Mouse (Mus musculus): ENCODE results near the gene Rnf2. TPM values are rescaled to one million over a fixed set of nuclear protein-coding genes. Genes with fewer than 3 reads are reported as not detected.

Gene Rnf2
- polyA plus RNA-seq, 1 experiment from 2014 or later = 74.1 TPM

DNA sequence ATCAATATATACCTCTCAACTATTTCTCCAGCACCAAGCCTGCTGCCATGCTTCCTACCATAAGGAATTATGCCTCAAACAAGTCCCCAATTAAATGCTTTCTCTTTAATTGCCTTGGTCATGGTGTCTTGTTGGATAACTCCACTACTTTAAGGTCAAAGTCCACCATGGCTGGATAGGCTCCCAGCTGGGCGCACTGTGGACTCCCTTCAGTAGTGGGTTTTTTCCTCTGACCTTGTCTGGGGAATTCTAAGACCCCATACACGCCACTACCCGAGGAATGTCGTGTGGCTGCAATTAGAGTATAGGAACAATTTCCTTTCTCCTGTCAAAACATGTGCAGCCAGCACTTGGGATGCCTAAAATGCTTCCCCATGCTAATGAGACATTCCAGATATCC, 35.8 kb downstream of the Rnf2 start:
- Histone ChIP-seq H3K36me3 (ENCODE audit: control insufficient read depth, insufficient read depth, low read length) (peaks cover 18% of the 10 kb centered on the region; the same call in 1 of the 2 replicates), H3K9me3 (replicated peaks; ENCODE audit: control insufficient read depth, low read length) (no peaks in the 10 kb centered on the region), H3K4me1 (ENCODE audit: control insufficient read depth, insufficient read depth, low read length) (no peaks in the 10 kb centered on the region), H3K9ac (ENCODE audit: low read length) (no peak overlapping the region), H3K4me3 (replicated peaks; ENCODE audit: low read length) (no peak overlapping the region), H3K27me3 (ENCODE audit: control insufficient read depth, insufficient read depth, low read length) (no peaks in the 10 kb centered on the region), H3K27ac (ENCODE audit: low read length) (no peak overlapping the region), H3K4me2 (ENCODE audit: low read depth, low read length) (no peak overlapping the region)
- no peak for ATAC-seq (ENCODE audit: insufficient read depth, low FRiP score)
- WGBS = 66% methylated on average over 4 of the region's 4 CpGs

DNA sequence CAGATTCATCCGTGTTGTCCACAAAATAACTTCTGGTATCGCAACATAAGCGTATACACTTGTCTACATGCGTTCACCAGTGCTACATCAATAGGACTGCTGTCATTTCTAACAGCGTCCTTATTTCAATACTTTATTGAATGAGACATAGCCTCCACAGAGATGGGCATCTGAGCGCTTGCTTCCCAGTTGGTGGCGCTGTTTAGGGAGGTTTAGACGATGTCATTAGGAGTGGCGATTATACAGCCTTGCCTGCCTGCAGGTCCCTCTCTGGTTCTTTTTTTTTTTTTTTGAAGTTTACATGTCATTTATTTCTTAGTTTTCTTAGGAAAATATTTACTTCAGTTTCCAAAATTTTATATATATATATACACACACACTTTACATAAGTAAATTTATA, 39.5 kb downstream of the Rnf2 start:
- Histone ChIP-seq H3K4me3 (replicated peaks; ENCODE audit: low read length) (no peak overlapping the region), H3K9ac (ENCODE audit: low read length) (no peak overlapping the region), H3K36me3 (ENCODE audit: control insufficient read depth, insufficient read depth, low read length) (peaks cover 10% of the 10 kb centered on the region; the same call in 1 of the 2 replicates), H3K4me2 (ENCODE audit: low read depth, low read length) (no peak overlapping the region), H3K9me3 (replicated peaks; ENCODE audit: control insufficient read depth, low read length) (no peaks in the 10 kb centered on the region), H3K27ac (ENCODE audit: low read length) (no peak overlapping the region), H3K4me1 (ENCODE audit: control insufficient read depth, insufficient read depth, low read length) (no peaks in the 10 kb centered on the region), H3K27me3 (ENCODE audit: control insufficient read depth, insufficient read depth, low read length) (no peaks in the 10 kb centered on the region)
- no peak for ATAC-seq (ENCODE audit: insufficient read depth, low FRiP score)
- 80% methylated on average over 9 of the region's 9 CpGs for WGBS

DNA sequence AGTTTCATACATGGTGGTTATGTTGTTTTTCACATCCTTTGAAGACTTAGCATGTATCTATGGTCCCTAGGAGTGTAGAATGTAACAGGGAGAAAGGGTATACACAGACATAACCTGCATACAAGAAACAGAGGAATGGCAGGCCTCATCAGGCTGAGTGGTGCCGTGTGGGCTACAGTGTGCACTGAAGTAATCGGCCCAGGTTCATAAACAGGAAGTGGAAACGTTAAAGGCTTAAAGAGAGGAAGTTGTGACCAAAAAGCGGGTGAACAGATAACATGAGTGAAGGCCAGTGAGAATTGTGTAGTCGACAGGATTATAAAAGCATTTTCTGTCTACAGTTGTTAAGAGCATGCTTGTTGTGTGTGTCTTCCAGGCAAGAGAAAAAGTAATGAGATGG, 43.7 kb downstream of the Rnf2 start:
- Histone ChIP-seq H3K36me3 (ENCODE audit: control insufficient read depth, insufficient read depth, low read length) (peaks cover 25% of the 10 kb centered on the region), H3K9me3 (replicated peaks; ENCODE audit: control insufficient read depth, low read length) (no peaks in the 10 kb centered on the region), H3K27me3 (ENCODE audit: control insufficient read depth, insufficient read depth, low read length) (no peaks in the 10 kb centered on the region), H3K27ac (ENCODE audit: low read length) (no peak overlapping the region), H3K9ac (ENCODE audit: low read length) (no peak overlapping the region), H3K4me2 (ENCODE audit: low read depth, low read length) (no peak overlapping the region), H3K4me1 (ENCODE audit: control insufficient read depth, insufficient read depth, low read length) (no peaks in the 10 kb centered on the region), H3K4me3 (replicated peaks; ENCODE audit: low read length) (no peak overlapping the region)
- no peak for ATAC-seq (ENCODE audit: insufficient read depth, low FRiP score)
- WGBS = 71% methylated on average over 5 of the region's 5 CpGs

DNA sequence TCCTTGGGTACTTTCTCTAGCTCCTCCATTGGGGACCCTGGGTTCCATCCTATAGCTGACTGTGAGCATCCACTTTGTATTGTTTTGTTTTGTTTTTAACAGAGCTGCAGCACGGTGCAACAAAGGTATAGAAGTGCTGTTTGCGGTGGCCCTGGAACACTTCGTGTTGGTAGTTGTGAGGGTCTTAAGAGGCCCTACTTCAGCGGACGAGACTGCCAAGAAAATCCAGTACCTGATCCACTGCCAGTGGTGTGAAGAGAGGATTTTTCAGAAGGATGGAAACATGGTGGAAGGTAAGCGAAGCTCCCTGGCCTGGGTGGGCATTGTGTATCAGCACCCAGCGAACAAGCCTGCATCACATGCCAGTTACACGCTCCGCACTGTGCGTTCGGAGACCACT, 48.8 kb downstream of the Rnf2 start:
- no peaks in the 10 kb centered on the region for H3K4me1 ChIP-seq (ENCODE audit: control insufficient read depth, insufficient read depth, low read length)
- H3K4me3 ChIP-seq (replicated peaks; ENCODE audit: low read length) = no peak overlapping the region
- H3K27ac ChIP-seq (ENCODE audit: low read length) = no peak overlapping the region
- H3K9ac ChIP-seq (ENCODE audit: low read length) = no peak overlapping the region
- peaks cover 29% of the 10 kb centered on the region for H3K36me3 ChIP-seq (ENCODE audit: control insufficient read depth, insufficient read depth, low read length)
- H3K9me3 ChIP-seq (replicated peaks; ENCODE audit: control insufficient read depth, low read length) = no peaks in the 10 kb centered on the region
- no peak overlapping the region for H3K4me2 ChIP-seq (ENCODE audit: low read depth, low read length)
- 96% methylated on average over 11 of the region's 11 CpGs for WGBS
- H3K27me3 ChIP-seq (ENCODE audit: control insufficient read depth, insufficient read depth, low read length) = no peaks in the 10 kb centered on the region
- ATAC-seq (ENCODE audit: insufficient read depth, low FRiP score) = no peak

DNA sequence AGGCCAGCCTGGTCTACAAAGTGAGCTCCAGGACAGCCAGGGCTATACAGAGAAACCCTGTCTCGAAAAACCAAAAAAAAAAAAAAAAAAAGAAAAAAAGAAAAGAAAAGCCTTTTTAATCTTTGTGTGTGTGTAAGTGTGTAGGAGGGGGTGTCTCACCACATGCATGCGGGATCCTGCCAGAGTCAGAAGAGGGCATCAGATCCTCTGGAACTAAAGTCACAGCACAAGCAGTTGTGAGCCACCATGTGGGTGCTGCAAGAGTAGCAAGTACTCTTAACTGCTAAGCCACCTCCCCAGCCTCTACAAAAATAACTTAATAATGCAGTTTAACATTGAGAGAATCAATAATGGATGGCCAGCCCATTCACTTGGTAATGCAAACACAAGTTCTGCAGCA, 49.9 kb downstream of the Rnf2 start:
- 95% methylated on average over 1 of the region's 2 CpGs for WGBS
- H3K36me3 ChIP-seq (ENCODE audit: control insufficient read depth, insufficient read depth, low read length) = peaks cover 29% of the 10 kb centered on the region
- H3K4me3 ChIP-seq (replicated peaks; ENCODE audit: low read length) = no peak overlapping the region
- no peaks in the 10 kb centered on the region for H3K4me1 ChIP-seq (ENCODE audit: control insufficient read depth, insufficient read depth, low read length)
- no peak overlapping the region for H3K27ac ChIP-seq (ENCODE audit: low read length)
- H3K27me3 ChIP-seq (ENCODE audit: control insufficient read depth, insufficient read depth, low read length) = no peaks in the 10 kb centered on the region
- no peak overlapping the region for H3K9ac ChIP-seq (ENCODE audit: low read length)
- H3K4me2 ChIP-seq (ENCODE audit: low read depth, low read length) = no peak overlapping the region
- no peaks in the 10 kb centered on the region for H3K9me3 ChIP-seq (replicated peaks; ENCODE audit: control insufficient read depth, low read length)
- no peak for ATAC-seq (ENCODE audit: insufficient read depth, low FRiP score)

DNA sequence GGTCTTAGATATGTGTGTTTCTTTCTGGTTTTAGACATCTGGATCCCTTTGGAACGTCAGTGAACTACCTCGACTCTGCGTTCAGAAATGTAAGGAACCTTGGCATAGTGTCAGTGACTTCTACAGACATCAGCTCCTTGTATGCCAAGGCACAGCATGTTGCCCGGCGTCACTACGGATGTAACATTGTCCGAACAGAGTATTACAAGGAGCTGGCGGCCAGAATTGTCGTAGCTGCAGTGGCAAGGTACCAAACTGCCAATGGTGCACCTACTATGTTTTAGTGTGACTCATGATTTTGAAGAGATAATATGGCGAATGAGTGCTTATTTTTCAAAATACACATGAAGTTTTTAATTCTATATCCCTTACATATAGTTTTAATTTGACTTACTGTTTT, 50.9 kb downstream of the Rnf2 start:
- ATAC-seq (ENCODE audit: insufficient read depth, low FRiP score) = no peak
- H3K9me3 ChIP-seq (replicated peaks; ENCODE audit: control insufficient read depth, low read length) = no peaks in the 10 kb centered on the region
- H3K27ac ChIP-seq (ENCODE audit: low read length) = no peak overlapping the region
- H3K36me3 ChIP-seq (ENCODE audit: control insufficient read depth, insufficient read depth, low read length) = peaks cover 33% of the 10 kb centered on the region
- WGBS = 95% methylated on average over 10 of the region's 10 CpGs
- no peak overlapping the region for H3K4me3 ChIP-seq (replicated peaks; ENCODE audit: low read length)
- H3K4me2 ChIP-seq (ENCODE audit: low read depth, low read length) = no peak overlapping the region
- H3K27me3 ChIP-seq (ENCODE audit: control insufficient read depth, insufficient read depth, low read length) = no peaks in the 10 kb centered on the region
- no peaks in the 10 kb centered on the region for H3K4me1 ChIP-seq (ENCODE audit: control insufficient read depth, insufficient read depth, low read length)
- H3K9ac ChIP-seq (ENCODE audit: low read length) = no peak overlapping the region

DNA sequence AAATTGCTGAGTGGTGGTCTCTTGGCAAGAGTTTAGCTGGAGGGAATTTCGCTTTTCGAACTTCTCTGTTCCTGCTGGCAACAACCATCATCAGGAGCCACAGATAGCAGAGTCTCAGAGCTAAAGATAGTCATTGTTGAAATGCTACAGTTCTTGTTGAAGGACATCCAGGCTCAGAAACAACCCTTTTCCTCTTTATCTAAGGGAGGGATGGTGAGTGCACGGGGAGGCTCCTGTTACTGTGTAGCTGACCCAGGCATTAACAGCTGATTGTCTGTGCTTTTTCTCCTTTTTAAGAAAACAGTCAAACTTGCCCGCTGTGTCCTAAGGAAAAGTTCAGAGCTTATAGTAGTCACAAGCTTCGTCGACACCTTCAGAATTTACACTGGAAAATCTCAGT, 65.3 kb downstream of the Rnf2 start:
- Histone ChIP-seq H3K9ac (ENCODE audit: low read length) (no peak overlapping the region), H3K36me3 (ENCODE audit: control insufficient read depth, insufficient read depth, low read length) (peaks cover 22% of the 10 kb centered on the region; the same call in 1 of the 2 replicates), H3K4me2 (ENCODE audit: low read depth, low read length) (no peak overlapping the region), H3K9me3 (replicated peaks; ENCODE audit: control insufficient read depth, low read length) (no peaks in the 10 kb centered on the region), H3K27ac (ENCODE audit: low read length) (no peak overlapping the region), H3K4me3 (replicated peaks; ENCODE audit: low read length) (no peak overlapping the region), H3K4me1 (ENCODE audit: control insufficient read depth, insufficient read depth, low read length) (no peaks in the 10 kb centered on the region), H3K27me3 (ENCODE audit: control insufficient read depth, insufficient read depth, low read length) (no peaks in the 10 kb centered on the region)
- WGBS = 80% methylated on average over 6 of the region's 6 CpGs
- ATAC-seq (ENCODE audit: insufficient read depth, low FRiP score) = no peak

DNA sequence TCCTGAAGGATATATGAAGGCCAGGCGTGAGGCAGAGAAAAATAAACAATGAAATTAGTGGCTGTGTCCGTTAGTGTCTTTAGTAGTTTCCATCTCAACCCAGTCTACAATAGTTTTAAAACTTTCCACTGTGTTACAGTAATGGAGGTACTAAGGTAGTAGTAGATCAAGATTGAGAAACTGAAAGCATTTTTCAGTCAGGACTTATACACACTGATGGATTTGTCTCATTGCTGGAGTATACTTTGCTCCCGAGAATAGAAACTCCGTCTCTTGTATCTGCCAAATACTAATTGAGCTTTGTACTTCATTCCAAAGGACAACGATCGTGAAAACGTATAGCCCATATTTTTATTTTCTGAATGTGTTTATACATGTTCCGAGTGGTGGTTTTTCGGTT, 71.4 kb downstream of the Rnf2 start:
- no peaks in the 10 kb centered on the region for H3K36me3 ChIP-seq (ENCODE audit: control insufficient read depth, insufficient read depth, low read length)
- ATAC-seq (ENCODE audit: insufficient read depth, low FRiP score) = no peak
- H3K27ac ChIP-seq (ENCODE audit: low read length) = peak overlapping the region; percentile 98
- H3K9me3 ChIP-seq (replicated peaks; ENCODE audit: control insufficient read depth, low read length) = no peaks in the 10 kb centered on the region
- peak overlapping the region; percentile 97 for H3K4me3 ChIP-seq (replicated peaks; ENCODE audit: low read length)
- peak overlapping the region; percentile 68 for H3K4me2 ChIP-seq (ENCODE audit: low read depth, low read length)
- 28% methylated on average over 9 of the region's 9 CpGs for WGBS
- H3K27me3 ChIP-seq (ENCODE audit: control insufficient read depth, insufficient read depth, low read length) = no peaks in the 10 kb centered on the region
- peak overlapping the region; percentile 96 for H3K9ac ChIP-seq (ENCODE audit: low read length)
- H3K4me1 ChIP-seq (ENCODE audit: control insufficient read depth, insufficient read depth, low read length) = peaks cover 13% of the 10 kb centered on the region

DNA sequence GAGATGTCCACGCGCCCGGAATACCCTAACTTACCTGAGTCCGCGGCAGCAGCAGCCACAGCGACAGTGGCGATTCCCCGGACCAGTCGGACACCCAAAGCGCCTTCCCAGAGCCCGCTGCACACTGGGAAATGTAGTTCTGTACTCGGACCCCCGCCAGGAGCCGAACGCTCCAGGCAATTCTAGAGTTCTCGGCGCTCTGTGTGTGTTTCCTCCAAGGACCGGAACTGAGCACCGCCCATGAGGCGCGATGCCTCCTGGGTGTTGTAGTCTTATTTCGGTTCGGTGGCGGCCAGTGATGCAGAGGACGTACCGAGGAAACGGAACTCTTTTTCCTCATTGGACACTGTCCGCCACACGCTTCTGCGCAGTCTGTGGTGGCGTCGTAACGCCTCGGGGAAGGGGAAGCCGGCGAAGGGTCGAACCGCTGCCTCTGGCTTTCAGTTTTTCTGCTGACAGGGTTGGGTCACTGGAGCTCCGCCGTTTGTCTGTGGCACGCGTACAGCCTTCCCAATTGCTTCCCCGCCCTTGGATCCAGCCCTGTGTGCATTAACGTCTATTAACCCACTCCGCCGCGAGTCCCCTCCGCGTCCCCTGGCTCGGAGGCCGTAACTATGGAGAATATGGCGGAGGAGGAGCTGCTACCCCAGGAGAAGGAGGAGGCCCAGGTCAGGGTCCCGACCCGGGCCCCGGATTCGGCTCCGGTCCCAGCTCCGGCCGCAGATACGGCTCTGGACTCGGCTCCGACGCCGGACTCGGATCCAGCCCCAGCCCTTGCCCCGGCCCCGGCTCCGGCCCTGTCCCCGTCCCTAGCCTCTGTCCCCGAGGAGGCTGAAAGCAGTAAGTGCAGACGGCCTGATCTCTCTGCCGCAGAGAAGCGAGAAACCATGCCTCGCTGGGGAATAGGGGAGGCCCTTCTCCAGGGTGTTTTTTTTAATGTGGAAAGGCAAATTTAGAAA, 72.2 kb downstream of the Rnf2 start, which contains the start of the genes Swt1 and Trmt1l:
TSS of gene Swt1 (minus strand) at position 193 of the 959 bp plus-strand sequence.
TSS of gene Trmt1l (plus strand) at position 280 of the 959 bp plus-strand sequence.
- Histone ChIP-seq H3K36me3 (ENCODE audit: control insufficient read depth, insufficient read depth, low read length) (no peaks in the 10 kb centered on the region), H3K4me1 (ENCODE audit: control insufficient read depth, insufficient read depth, low read length) (peaks cover 13% of the 10 kb centered on the region), H3K4me2 (ENCODE audit: low read depth, low read length) (peak within 1 kb of the TSS; percentile 68), H3K9ac (ENCODE audit: low read length) (peak within 1 kb of the TSS; percentile 96), H3K27ac (ENCODE audit: low read length) (peak within 1 kb of the TSS; percentile 98), H3K9me3 (replicated peaks; ENCODE audit: control insufficient read depth, low read length) (no peaks in the 10 kb centered on the region), H3K27me3 (ENCODE audit: control insufficient read depth, insufficient read depth, low read length) (no peaks in the 10 kb centered on the region), H3K4me3 (replicated peaks; ENCODE audit: low read length) (peak within 1 kb of the TSS; percentile 97)
- ATAC-seq (ENCODE audit: insufficient read depth, low FRiP score) = peak; percentile 99
- WGBS = under 1% methylated on average over 74 of the region's 74 CpGs
